Mouse (Mus musculus) kidney, embryonic 15.5 days (tissue): ENCODE results near the gene Itpr2. TPM values are rescaled to one million over a fixed set of nuclear protein-coding genes. Genes with fewer than 3 reads are reported as not detected.

ENCODE experiments used
- ATAC-seq: fragments of 200-750 bp; cut with Nextera tagmentation; replicated peaks from 2 replicates; pipeline ENCODE4 v1.8.0; 2017; ENCODE audit warnings: moderate TSS enrichment; ENCODE audit not compliant: low FRiP score
- H3K27ac ChIP-seq: fragments of 300-500 bp; sonication (generic); 2 replicates; pipeline ENCODE4 v1.5.1; 2015; ENCODE audit warnings: mild to moderate bottlenecking, inconsistent platforms
- H3K27me3 ChIP-seq: fragments of 300-500 bp; sonication (generic); 2 replicates; pipeline ENCODE4 v1.6.1; 2015; ENCODE audit warnings: inconsistent platforms
- H3K36me3 ChIP-seq: fragments of 300-500 bp; sonication (generic); 2 replicates; pipeline ENCODE4 v1.6.1; 2015; ENCODE audit warnings: inconsistent platforms
- H3K4me1 ChIP-seq: fragments of 300-500 bp; sonication (generic); 2 replicates; pipeline ENCODE4 v1.6.1; 2015; ENCODE audit warnings: inconsistent platforms
- H3K4me2 ChIP-seq: fragments of 300-500 bp; sonication (generic); 2 replicates; pipeline ENCODE4 v1.6.1; 2015; ENCODE audit warnings: moderate library complexity, mild to moderate bottlenecking, inconsistent platforms
- H3K4me3 ChIP-seq: fragments of 300-500 bp; sonication (generic); replicated peaks from 2 replicates; pipeline ENCODE4 v1.5.1; 2015; ENCODE audit warnings: mild to moderate bottlenecking, inconsistent platforms
- H3K9ac ChIP-seq: fragments of 300-500 bp; sonication (generic); 2 replicates; pipeline ENCODE4 v1.6.1; 2015; ENCODE audit warnings: mild to moderate bottlenecking, inconsistent platforms
- H3K9me3 ChIP-seq: fragments of 300-500 bp; sonication (generic); replicated peaks from 2 replicates; pipeline ENCODE4 v1.6.1; 2016; ENCODE audit warnings: inconsistent platforms
- WGBS: fragments of 180-500 bp; shearing (Covaris S2); methylation state at CpG from one replicate; pipeline ENCODE4 v1.1.7; 2015; ENCODE audit warnings: mixed read lengths; 5-methylcytosine and 5-hydroxymethylcytosine counted together
- polyA plus RNA-seq: library from polyadenylated mRNA; unstranded; fragments of >200 nt; fragmentation: Nextera tagmentation; extraction: Ambion mirVana; gene quantifications from 2 replicates; pipeline ENCODE4 v1.2.1, GENCODE M21; 2015

Itpr2 gene
- polyA plus RNA-seq, 1 experiment from 2014 or later = 15.0 TPM

DNA sequence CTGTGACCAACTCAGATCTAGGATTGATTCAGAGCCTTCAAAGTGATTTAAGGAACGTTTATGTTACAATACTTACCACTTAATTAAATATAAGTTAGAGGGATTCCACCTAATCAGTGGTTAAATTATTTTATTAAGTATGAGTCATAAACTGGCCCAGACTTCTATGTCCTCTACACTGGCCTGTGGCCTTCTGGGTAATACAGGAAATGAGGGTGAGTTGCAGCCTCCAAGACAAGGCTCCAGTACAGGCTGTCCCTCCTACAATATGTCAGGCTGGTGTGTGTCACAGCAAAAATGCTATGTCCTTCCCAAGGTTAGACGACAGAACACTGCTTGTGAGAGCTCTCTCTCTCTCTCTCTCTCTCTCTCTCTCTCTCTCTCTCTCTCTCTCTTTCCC, 130.5 kb downstream of the Itpr2 start:
- no peak overlapping the region for H3K27ac ChIP-seq
- no peak overlapping the region for H3K9ac ChIP-seq
- H3K4me1 ChIP-seq = no peaks in the 10 kb centered on the region
- no peaks in the 10 kb centered on the region for H3K27me3 ChIP-seq
- H3K4me2 ChIP-seq = no peak overlapping the region
- WGBS = 51% methylated on average over 2 of the region's 2 CpGs
- H3K9me3 ChIP-seq = no peaks in the 10 kb centered on the region
- ATAC-seq = no peak
- no peak overlapping the region for H3K4me3 ChIP-seq
- peaks cover 14% of the 10 kb centered on the region for H3K36me3 ChIP-seq

DNA sequence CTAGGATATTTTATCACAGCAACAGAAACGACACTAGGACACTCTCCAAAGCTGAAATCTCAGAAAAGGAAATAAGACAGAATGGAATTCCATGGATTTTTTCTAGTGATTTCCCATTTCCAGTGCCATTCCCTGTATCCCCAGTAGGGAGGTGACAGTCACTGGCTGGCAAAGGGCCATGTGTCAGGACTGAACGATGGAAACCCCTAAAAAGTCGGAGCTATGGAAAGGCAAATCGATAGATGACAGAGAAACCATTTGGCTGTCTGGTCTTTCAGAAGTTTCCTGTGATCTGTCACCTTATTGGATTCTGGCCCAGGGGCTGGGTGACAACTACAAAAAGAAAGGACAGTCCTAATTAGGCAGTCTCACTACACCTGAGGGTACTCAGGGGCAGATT, 135.8 kb downstream of the Itpr2 start:
- no peak for ATAC-seq
- Histone ChIP-seq H3K9me3 (no peaks in the 10 kb centered on the region), H3K27me3 (no peaks in the 10 kb centered on the region), H3K4me3 (no peak overlapping the region), H3K36me3 (no peaks in the 10 kb centered on the region), H3K4me1 (no peaks in the 10 kb centered on the region), H3K27ac (no peak overlapping the region), H3K9ac (no peak overlapping the region), H3K4me2 (no peak overlapping the region)
- 86% methylated on average over 4 of the region's 4 CpGs for WGBS

GRCm38 (mm10) chr6:146357911-146358310, 144.1 kb downstream of the Itpr2 start:
- Histone ChIP-seq H3K4me2 (no peak overlapping the region), H3K27me3 (no peaks in the 10 kb centered on the region), H3K9me3 (no peaks in the 10 kb centered on the region), H3K4me1 (0 out of 2 replicates have a peak, but pooled peaks cover 5% of the 10 kb centered on the region), H3K4me3 (no peak overlapping the region), H3K9ac (no peak overlapping the region), H3K27ac (no peak overlapping the region), H3K36me3 (no peaks in the 10 kb centered on the region)
- WGBS = 37% methylated on average over 4 of the region's 4 CpGs
- ATAC-seq = 0 out of 2 replicates have a peak, but pooled peaks have one; percentile 25

DNA sequence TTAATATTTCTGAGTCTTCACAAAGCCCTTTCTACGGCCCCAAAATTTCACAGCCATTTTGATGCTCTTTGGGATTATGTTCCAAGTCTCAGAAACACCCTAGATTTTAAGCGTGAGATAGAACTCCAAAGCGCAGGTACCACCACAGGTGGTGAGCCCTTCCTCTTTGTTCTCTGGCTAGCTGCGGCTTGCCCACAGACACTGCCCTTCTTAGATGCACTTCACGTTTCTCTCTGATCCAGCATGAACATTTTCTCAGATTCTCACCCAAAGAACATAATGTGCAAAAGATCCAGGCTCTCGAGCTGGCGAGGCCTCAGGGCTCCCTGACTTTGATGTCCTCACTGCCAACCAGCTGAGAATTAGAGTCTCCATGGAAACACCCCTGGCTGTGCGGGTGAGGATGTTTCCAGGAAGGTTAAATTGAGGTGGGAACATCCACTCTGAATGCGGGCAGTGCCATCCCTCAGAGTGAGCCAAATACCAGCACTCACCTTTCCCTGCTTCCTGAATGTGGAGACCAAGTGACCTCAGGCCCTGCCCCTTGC, 149.7 kb downstream of the Itpr2 start:
- no peaks in the 10 kb centered on the region for H3K27me3 ChIP-seq
- no peak overlapping the region for H3K9ac ChIP-seq
- 67% methylated on average over 9 of the region's 9 CpGs for WGBS
- H3K4me2 ChIP-seq = no peak overlapping the region
- no peak overlapping the region for H3K27ac ChIP-seq
- no peaks in the 10 kb centered on the region for H3K4me1 ChIP-seq
- no peaks in the 10 kb centered on the region for H3K9me3 ChIP-seq
- no peak overlapping the region for H3K4me3 ChIP-seq
- H3K36me3 ChIP-seq = peaks cover 3% of the 10 kb centered on the region; the same call in 1 of the 2 replicates
- no peak for ATAC-seq

DNA sequence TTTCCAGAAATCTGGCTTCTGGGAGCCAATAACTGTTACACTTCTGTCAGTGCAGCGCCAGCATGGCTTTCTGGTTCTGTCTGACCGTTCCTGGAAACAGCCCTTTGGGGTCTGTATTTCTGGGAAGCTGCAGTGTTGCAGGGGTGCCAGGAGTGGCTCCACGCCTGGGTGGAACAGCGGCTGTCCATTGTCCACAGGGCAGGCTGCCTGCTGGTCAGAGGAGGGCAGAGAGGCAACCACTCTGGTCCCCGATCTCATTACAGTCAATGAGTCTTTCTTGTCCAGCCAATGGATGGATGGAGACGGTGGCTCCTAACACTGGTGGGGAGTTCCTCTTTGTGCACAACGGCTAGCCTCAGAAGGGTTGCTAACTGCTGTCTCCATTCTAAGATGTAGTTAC, 150.2 kb downstream of the Itpr2 start:
- no peak overlapping the region for H3K4me2 ChIP-seq
- WGBS = 81% methylated on average over 7 of the region's 7 CpGs
- H3K27me3 ChIP-seq = no peaks in the 10 kb centered on the region
- no peaks in the 10 kb centered on the region for H3K4me1 ChIP-seq
- no peaks in the 10 kb centered on the region for H3K9me3 ChIP-seq
- no peak for ATAC-seq
- H3K4me3 ChIP-seq = no peak overlapping the region
- H3K27ac ChIP-seq = no peak overlapping the region
- no peak overlapping the region for H3K9ac ChIP-seq
- peaks cover 3% of the 10 kb centered on the region; the same call in 1 of the 2 replicates for H3K36me3 ChIP-seq

GRCm38 (mm10) chr6:146347568-146347967, 154.5 kb downstream of the Itpr2 start:
- no peak for ATAC-seq
- 65% methylated on average over 4 of the region's 4 CpGs for whole genome bisulfite sequencing

GRCm38 (mm10) chr6:146346545-146347195, 155.4 kb downstream of the Itpr2 start:
- no peaks in the 10 kb centered on the region for H3K9me3 ChIP-seq
- 0 out of 2 replicates have a peak, but pooled peaks cover 13% of the 10 kb centered on the region for H3K4me1 ChIP-seq
- whole genome bisulfite sequencing = 87% methylated on average over 8 of the region's 8 CpGs
- H3K27ac ChIP-seq = no peak overlapping the region
- no peaks in the 10 kb centered on the region for H3K27me3 ChIP-seq
- H3K4me3 ChIP-seq = no peak overlapping the region
- no peak overlapping the region for H3K9ac ChIP-seq
- no peak overlapping the region for H3K4me2 ChIP-seq
- peaks cover 3% of the 10 kb centered on the region; the same call in 1 of the 2 replicates for H3K36me3 ChIP-seq
- no peak for ATAC-seq

More at GRCm38 (mm10) chr6:146347568-146347967, 154.5 kb downstream of the Itpr2 start:
- Histone ChIP-seq H3K9me3 (no peaks in the 10 kb centered on the region), H3K4me3 (no peak overlapping the region), H3K9ac (no peak overlapping the region), H3K27ac (no peak overlapping the region), H3K27me3 (no peaks in the 10 kb centered on the region), H3K36me3 (peaks cover 3% of the 10 kb centered on the region; the same call in 1 of the 2 replicates), H3K4me2 (no peak overlapping the region), H3K4me1 (0 out of 2 replicates have a peak, but pooled peaks cover 12% of the 10 kb centered on the region)

- Histone ChIP-seq H3K4me3 (no peak overlapping the region), H3K4me2 (no peak overlapping the region), H3K27ac (no peak overlapping the region), H3K36me3 (no peaks in the 10 kb centered on the region), H3K9me3 (no peaks in the 10 kb centered on the region), H3K27me3 (no peaks in the 10 kb centered on the region), H3K9ac (no peak overlapping the region), H3K4me1 (0 out of 2 replicates have a peak, but pooled peaks cover 13% of the 10 kb centered on the region)
- ATAC-seq = 0 out of 2 replicates have a peak, but pooled peaks have one; percentile 25
- WGBS = 97% methylated on average over 3 of the region's 3 CpGs
Observed at GRCm38 (mm10) chr6:146344732-146345131, 157.3 kb downstream of the Itpr2 start.

DNA sequence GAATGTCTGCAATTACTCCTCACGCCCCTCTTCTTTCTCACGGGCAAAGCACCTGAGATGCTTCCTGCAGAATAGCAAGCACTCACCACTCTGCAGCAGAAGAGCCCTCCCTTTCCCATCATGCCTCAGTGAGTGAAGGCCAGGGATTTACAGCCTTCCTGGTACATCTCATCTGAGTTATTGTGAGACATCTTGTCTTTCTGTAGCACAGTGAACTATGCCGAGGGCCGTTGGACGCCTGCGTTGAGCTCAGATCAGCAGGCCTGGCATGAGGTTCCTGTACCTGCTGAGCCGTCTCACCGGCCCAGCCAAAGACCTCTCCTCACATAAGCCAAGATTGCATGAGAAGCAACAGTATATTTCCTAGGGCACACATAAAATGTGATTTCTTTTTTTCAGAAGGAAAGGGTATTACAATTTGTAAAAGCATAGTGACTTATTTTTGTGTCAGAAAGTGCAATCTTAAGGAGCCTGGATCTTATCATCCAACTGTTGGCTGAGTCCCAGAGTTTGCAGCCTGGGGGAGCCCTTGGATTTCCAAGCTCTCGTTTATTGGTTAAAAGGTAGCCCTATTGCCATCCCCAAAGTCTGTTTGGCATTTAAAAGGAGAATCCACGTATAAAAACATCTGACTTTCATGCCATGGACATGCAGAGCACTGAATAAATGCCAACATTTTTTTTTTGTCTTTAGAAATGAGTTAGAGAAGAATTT, 158.2 kb downstream of the Itpr2 start:
- Histone ChIP-seq H3K27me3 (no peaks in the 10 kb centered on the region), H3K9me3 (no peaks in the 10 kb centered on the region), H3K27ac (no peak overlapping the region), H3K4me1 (0 out of 2 replicates have a peak, but pooled peaks cover 13% of the 10 kb centered on the region), H3K4me2 (no peak overlapping the region), H3K9ac (no peak overlapping the region), H3K4me3 (no peak overlapping the region), H3K36me3 (no peaks in the 10 kb centered on the region)
- no peak for ATAC-seq
- 64% methylated on average over 10 of the region's 10 CpGs for WGBS

- no peak for ATAC-seq
Observed at GRCm38 (mm10) chr6:146342995-146343394, 159.0 kb downstream of the Itpr2 start.

GRCm38 (mm10) chr6:146341934-146342333, 160.1 kb downstream of the Itpr2 start:
- Histone ChIP-seq H3K36me3 (no peaks in the 10 kb centered on the region), H3K27me3 (no peaks in the 10 kb centered on the region), H3K27ac (no peak overlapping the region), H3K4me3 (no peak overlapping the region), H3K4me1 (0 out of 2 replicates have a peak, but pooled peaks cover 13% of the 10 kb centered on the region), H3K9me3 (no peaks in the 10 kb centered on the region), H3K4me2 (no peak overlapping the region), H3K9ac (no peak overlapping the region)
- ATAC-seq = no peak
- 85% methylated on average over 3 of the region's 3 CpGs for WGBS

More at GRCm38 (mm10) chr6:146342995-146343394, 159.0 kb downstream of the Itpr2 start:
- 35% methylated on average over 6 of the region's 6 CpGs for WGBS
- Histone ChIP-seq H3K27me3 (no peaks in the 10 kb centered on the region), H3K4me2 (no peak overlapping the region), H3K9ac (no peak overlapping the region), H3K4me3 (no peak overlapping the region), H3K9me3 (no peaks in the 10 kb centered on the region), H3K36me3 (no peaks in the 10 kb centered on the region), H3K4me1 (0 out of 2 replicates have a peak, but pooled peaks cover 13% of the 10 kb centered on the region), H3K27ac (no peak overlapping the region)

GRCm38 (mm10) chr6:146341413-146341812, 160.6 kb downstream of the Itpr2 start:
- H3K36me3 ChIP-seq = no peaks in the 10 kb centered on the region
- ATAC-seq = no peak

More at GRCm38 (mm10) chr6:146341413-146341812, 160.6 kb downstream of the Itpr2 start:
- Histone ChIP-seq H3K4me3 (no peak overlapping the region), H3K4me2 (no peak overlapping the region), H3K9me3 (no peaks in the 10 kb centered on the region), H3K9ac (no peak overlapping the region), H3K4me1 (0 out of 2 replicates have a peak, but pooled peaks cover 13% of the 10 kb centered on the region), H3K27me3 (no peaks in the 10 kb centered on the region), H3K27ac (no peak overlapping the region)
- 91% methylated on average over 3 of the region's 3 CpGs for WGBS
